Mouse (Mus musculus) embryonic stem cell, embryonic (primary cell): ENCODE data around the gene Olfr1346.
"Not testable (repeated sequence)": the region's sequence is repeated elsewhere in the genome, so short reads cannot be mapped to it uniquely, and the experiment has no call there.

Source experiments
- CTCF ChIA-PET, 4 experiments: fragments of 300-600 bp in 2 of 4; fragments of 350-600 bp in 2 of 4; sonication (Branson Sonifier 250); formaldehyde crosslinking; loops; one replicate each; lab custom pipeline; 2022; ENCODE audit warnings: inconsistent platforms in 2 of 4; lab: Charles Lee
- POLR2A ChIA-PET, 4 experiments: fragments of 300-600 bp in 2 of 4; fragments of 350-600 bp in 2 of 4; sonication (Branson Sonifier 250); formaldehyde crosslinking; loops; one replicate each; lab custom pipeline; 2022; ENCODE audit warnings: antibody characterized with exemption in 4 of 4, inconsistent platforms in 1 of 4; lab: Charles Lee

Olfr1346 gene

DNA sequence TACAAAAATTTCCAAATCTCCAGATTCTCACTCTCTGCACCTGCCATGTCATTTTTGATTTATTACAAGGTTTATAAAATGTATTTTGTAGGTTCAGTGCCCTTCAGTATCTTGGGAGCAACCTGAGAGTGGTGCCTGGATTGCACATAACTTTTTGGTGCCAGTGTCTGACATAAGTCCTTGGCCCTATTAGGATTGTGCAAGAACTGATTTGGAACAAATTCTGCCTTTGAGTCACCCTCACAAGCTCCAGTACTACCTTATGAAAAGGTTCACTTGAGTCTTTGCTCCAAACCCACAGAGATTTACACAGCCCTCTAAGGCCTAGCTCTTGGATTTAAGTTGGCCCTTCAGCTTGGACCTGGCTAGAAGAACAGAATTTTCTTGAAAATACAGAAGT, at the start of gene Olfr1346:
Olfr1346 (plus strand) TSS at position 151 of the 400 bp plus-strand sequence.
- POLR2A ChIA-PET = no interaction called here
- CTCF ChIA-PET = no interaction called here

GRCm38 (mm10) chr7:6419894-6420293, 47.0 kb upstream of the Olfr1346 start:
- CTCF ChIA-PET = interaction anchor here in 1 of 4 experiments (1.4 kb wide), 1 partner anchor 10 kb away, joined by 9 read pairs; no protein-coding TSS in a partner anchor
- POLR2A ChIA-PET = no interaction called here

DNA sequence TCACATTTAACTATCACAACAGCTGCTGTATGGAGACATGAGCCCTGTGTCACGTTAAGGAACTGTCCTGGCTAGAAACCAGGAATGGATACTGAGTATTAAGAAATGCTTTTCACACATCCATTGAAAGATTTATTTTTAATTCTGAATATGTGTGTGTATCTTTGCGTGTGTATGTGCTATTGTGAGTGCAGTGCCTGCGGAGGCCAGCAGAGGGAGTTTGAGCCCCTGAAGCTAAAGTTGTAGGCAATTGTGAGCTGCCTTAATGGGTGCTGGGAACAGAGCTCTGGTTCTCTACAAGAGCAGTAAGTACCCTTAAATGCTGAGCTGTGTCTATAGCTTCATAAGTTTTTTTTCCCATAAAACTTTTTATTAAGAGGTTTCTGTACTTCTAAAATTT, 37.5 kb upstream of the Olfr1346 start:
- ChIA-PET CTCF (interaction anchor here (0.5 to 2.4 kb wide), 21 partner anchors 9 to 489 kb away, joined by 3 to 28 read pairs (median 6); partner anchors contain the start of genes Zfp78 (in 3 of the 4), Gm20715 (in 1 of the 4), Zfp583 (in 1 of the 4) and Zfp667 (in 1 of the 4)), POLR2A (interaction anchor here in 2 of 4 experiments (0.9 to 1.4 kb wide), 3 partner anchors 46 to 67 kb away, joined by 3 to 6 read pairs (median 3); partner anchors contain the start of genes Zfp78 (in 2 of the 2) and Zfp28 (in 1 of the 2))

GRCm38 (mm10) chr7:6430342-6430741, 36.6 kb upstream of the Olfr1346 start:
- POLR2A ChIA-PET = interaction anchor here in 2 of 4 experiments (1.0 to 1.4 kb wide), 2 partner anchors 47 to 68 kb away, joined by 3 to 6 read pairs; partner anchors contain the start of genes Zfp28 (in 1 of the 2) and Zfp78 (in 1 of the 2)
- CTCF ChIA-PET = interaction anchor here (0.6 to 2.4 kb wide), 32 partner anchors 8 to 1740 kb away, joined by 3 to 28 read pairs (median 4); partner anchors contain the start of genes Zfp78 (in 4 of the 4), Gm20715 (in 1 of the 4), Olfr1344 (in 1 of the 4) and Zfp583 (in 1 of the 4)

GRCm38 (mm10) chr7:6438388-6438787, 28.5 kb upstream of the Olfr1346 start, which contains the start of gene Olfr1344:
Olfr1344 (plus strand) TSS chr7:6438688.
- ChIA-PET POLR2A (no interaction called here), CTCF (interaction anchor here in 1 of 4 experiments (1.4 kb wide), 1 partner anchor 8 kb away, joined by 3 read pairs; no protein-coding TSS in a partner anchor)

- POLR2A ChIA-PET = no interaction called here
- CTCF ChIA-PET = no interaction called here
These were observed 25.7 kb upstream of the Olfr1346 start for GRCm38 (mm10) chr7:6441173-6441572.

GRCm38 (mm10) chr7:6447771-6448170, 19.1 kb upstream of the Olfr1346 start:
- POLR2A ChIA-PET = no interaction called here
- CTCF ChIA-PET = interaction anchor here in 1 of 4 experiments (1.3 kb wide), 1 partner anchor 78 kb away, joined by 3 read pairs; no protein-coding TSS in a partner anchor

GRCm38 (mm10) chr7:6455868-6456267, 11.0 kb upstream of the Olfr1346 start, which contains the start of gene Olfr1336:
Olfr1336 (plus strand) TSS chr7:6456168.
- POLR2A ChIA-PET = no interaction called here
- CTCF ChIA-PET = interaction anchor here in 1 of 4 experiments (1.0 kb wide), 1 partner anchor 21 kb away, joined by 4 read pairs; no protein-coding TSS in a partner anchor

DNA sequence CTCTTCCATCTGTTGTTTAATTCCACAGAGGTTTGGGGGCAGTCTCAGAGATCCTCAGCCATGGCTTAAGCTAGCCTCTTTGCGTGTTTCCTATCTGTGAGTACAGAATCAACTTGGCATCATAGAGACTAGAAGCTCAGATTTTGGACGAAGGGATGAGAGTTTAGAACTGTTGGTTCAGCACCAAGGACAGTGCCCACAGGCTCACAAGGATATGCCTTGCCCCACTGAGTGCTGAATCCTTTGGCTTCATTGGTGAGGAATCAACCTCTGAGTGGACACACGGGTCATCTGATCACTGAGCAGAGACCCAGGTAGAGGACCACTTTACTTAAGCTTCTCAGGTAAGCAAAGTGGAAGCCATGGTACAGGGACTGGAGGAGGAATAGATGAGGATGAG, 10.5 kb upstream of the Olfr1346 start:
- ChIA-PET POLR2A (no interaction called here), CTCF (interaction anchor here in 1 of 4 experiments (1.0 kb wide), 1 partner anchor 22 kb away, joined by 4 read pairs; no protein-coding TSS in a partner anchor)

- CTCF ChIA-PET = interaction anchor here in 1 of 4 experiments (0.6 kb wide), 1 partner anchor 9 kb away, joined by 3 read pairs; no protein-coding TSS in a partner anchor
These were observed 10.7 kb downstream of the Olfr1346 start for GRCm38 (mm10) chr7:6477633-6478032.

DNA sequence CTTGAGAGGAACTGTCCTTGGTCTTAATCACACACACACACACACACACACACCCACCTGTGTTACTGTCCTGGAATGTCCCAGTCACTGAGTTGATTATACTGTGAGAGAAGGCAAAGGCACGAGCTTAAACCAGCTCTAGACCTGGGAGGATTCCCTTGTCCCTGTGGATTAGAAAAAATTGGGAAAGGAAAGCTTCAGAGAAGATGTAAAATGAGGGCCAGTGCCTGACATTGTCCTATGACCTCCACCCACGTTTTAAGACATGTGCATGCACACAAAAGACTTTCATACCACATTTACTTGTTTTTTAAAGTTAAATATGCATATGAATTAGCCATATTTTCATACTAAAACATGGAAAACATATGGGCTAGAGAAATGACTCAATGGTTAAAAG, 19.9 kb downstream of the Olfr1346 start, which contains the start of gene Olfr5:
Olfr5 (minus strand) TSS at position 101 of the 400 bp plus-strand sequence.
- CTCF ChIA-PET = interaction anchor here in 1 of 4 experiments (0.6 kb wide), 1 partner anchor 51 kb away, joined by 3 read pairs; no protein-coding TSS in a partner anchor

More at GRCm38 (mm10) chr7:6477633-6478032, 10.7 kb downstream of the Olfr1346 start:
- POLR2A ChIA-PET = not testable (repeated sequence)

GRCm38 (mm10) chr7:6499655-6500054, 32.8 kb downstream of the Olfr1346 start, which contains the start of gene Olfr1347:
Olfr1347 (minus strand) TSS chr7:6499755.
- ChIA-PET CTCF (no interaction called here), POLR2A (no interaction called here)

More for the DNA sequence above, 19.9 kb downstream of the Olfr1346 start, which contains the start of gene Olfr5:
- POLR2A ChIA-PET = no interaction called here

DNA sequence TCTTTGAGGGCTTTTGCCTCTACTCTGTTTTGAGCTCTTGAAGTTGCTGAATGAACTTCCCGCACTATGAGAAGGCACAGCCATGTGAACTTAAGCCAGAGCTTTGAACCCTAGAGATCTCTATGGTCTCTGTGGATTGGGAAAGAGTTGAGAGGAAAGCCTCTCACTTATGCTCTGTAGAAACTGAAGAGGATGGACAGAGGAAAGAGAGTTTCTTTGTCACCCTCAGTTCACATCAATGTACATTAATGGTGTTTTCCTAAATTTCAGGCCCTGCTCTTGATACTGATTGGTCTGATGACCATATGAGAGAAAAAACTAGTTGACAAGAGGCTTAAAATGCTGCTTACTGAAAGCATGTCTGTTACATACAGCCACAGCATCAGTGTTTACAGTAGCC, 41.7 kb downstream of the Olfr1346 start, which contains the start of gene Olfr1348:
Olfr1348 (minus strand) TSS at position 101 of the 400 bp plus-strand sequence.
- POLR2A ChIA-PET = no interaction called here
- CTCF ChIA-PET = interaction anchor here in 1 of 4 experiments (0.7 to 1.2 kb wide), 2 partner anchors 17 to 19 kb away, joined by 3 to 5 read pairs; no protein-coding TSS in a partner anchor

GRCm38 (mm10) chr7:6521666-6522065, 54.8 kb downstream of the Olfr1346 start:
- POLR2A ChIA-PET = no interaction called here
- CTCF ChIA-PET = interaction anchor here in 1 of 4 experiments (1.4 kb wide), 1 partner anchor 667 kb away, joined by 4 read pairs; no protein-coding TSS in a partner anchor

DNA sequence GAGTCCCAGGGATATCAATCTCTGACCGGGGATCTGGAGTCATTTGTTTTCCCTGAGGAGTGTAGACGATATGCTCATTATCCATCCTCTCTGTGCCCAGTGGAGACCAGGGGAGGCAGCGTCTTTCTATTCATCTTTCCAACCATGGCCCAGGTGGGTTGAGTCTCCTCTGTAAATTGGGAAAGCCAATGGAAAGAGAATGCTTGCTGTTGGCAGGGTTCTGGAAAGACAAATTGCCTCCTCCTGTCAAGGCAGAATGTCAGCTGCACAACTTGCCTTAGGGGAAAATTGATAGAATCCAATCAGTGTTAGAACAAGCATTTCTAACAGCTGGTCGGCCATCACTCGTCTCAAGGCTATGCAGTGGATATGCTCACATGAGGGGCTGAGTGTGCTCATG, 55.9 kb downstream of the Olfr1346 start, which contains the start of gene Olfr1349:
Olfr1349 (minus strand) TSS at position 101 of the 400 bp plus-strand sequence.
- POLR2A ChIA-PET = no interaction called here
- CTCF ChIA-PET = interaction anchor here in 1 of 4 experiments (1.4 kb wide), 1 partner anchor 666 kb away, joined by 4 read pairs; no protein-coding TSS in a partner anchor

DNA sequence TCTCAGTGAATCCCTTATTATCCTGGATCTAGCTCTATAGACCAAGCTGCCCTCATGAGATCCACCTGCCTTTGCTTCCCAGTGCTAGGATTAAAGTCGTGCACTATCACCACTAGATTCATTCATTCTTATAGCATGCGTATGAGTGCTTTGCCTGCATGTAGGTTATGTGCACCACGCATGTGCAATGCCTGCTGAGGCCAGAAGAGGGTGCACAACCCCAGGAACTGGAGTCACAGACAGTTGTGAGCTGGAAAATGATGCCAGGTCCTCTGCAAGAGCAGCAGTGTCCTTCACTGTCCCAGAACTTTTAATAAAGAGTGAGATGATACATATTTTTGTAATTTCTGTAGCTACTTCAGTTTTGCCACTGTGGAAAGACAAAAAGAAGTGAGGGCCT, 58.1 kb downstream of the Olfr1346 start:
- POLR2A ChIA-PET = no interaction called here
- CTCF ChIA-PET = interaction anchor here (0.6 to 1.9 kb wide), 21 partner anchors 10 to 663 kb away, joined by 3 to 12 read pairs (median 4); partner anchors contain the start of gene Zfp78 (in 1 of the 4)

DNA sequence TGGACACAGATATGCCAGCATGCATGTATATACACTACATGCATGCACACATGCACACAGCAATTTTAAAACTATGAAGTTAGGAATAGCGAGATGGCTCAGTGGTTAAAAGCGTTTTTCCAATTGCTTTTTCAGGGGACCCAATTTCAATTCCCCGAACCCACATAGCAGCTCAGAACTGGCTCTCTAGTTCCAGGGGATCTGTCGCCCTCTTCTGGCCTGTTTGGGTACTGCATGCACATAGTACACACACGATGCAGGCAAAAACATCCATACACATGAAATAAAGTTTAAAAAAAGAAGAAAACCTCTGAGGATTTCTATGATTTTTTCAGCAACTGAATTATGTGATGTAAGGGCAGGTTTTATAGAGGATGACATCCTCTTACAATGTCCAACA, 59.2 kb downstream of the Olfr1346 start:
- CTCF ChIA-PET = interaction anchor here (0.5 to 1.9 kb wide), 38 partner anchors 8 to 1584 kb away, joined by 3 to 12 read pairs (median 4); partner anchors contain the start of genes Zfp78 (in 2 of the 4), Gm3854 (in 1 of the 4), Olfr1348 (in 1 of the 4) and Smim17 (in 1 of the 4)

More for the DNA sequence above, 59.2 kb downstream of the Olfr1346 start:
- POLR2A ChIA-PET = interaction anchor here in 2 of 4 experiments (0.6 kb wide), 3 partner anchors 31 to 183 kb away, joined by 4 to 11 read pairs (median 5); partner anchors contain the start of gene Gm3854 (in 1 of the 2)
